Mouse (Mus musculus): ENCODE results near the gene Il12a. TPM values are rescaled to one million over a fixed set of nuclear protein-coding genes. Genes with fewer than 3 reads are reported as not detected.

The Il12a gene
- total and polyA plus RNA-seq, 2 experiments from 2014 or later, result 0.12 TPM; not detected in 1

GRCm38 (mm10) chr3:68686852-68687560 lies 3.4 kb upstream of the Il12a start:
- no peak for TF ChIP-seq EP300 (IDR thresholded peaks at IDR 0.05; ENCODE audit: low read depth)
- 66% methylated on average over 8 of the region's 8 CpGs for WGBS
- Histone ChIP-seq H3K4me2 (ENCODE audit: low read depth, low read length) (no peak overlapping the region), H3K27me3 (ENCODE audit: control insufficient read depth, insufficient read depth, low read length) (peaks cover 4% of the 10 kb centered on the region; the same call in 1 of the 2 replicates), H3K27ac (ENCODE audit: low read depth) (no peak overlapping the region), H3K4me3 (ENCODE audit: low read depth, low read length) (no peak overlapping the region), H3K9ac (replicated peaks; ENCODE audit: low read depth, low read length) (no peak overlapping the region), H3K4me1 (ENCODE audit: control insufficient read depth, insufficient read depth) (0 out of 2 replicates have a peak, but pooled peaks cover 4% of the 10 kb centered on the region), H3K9me3 (replicated peaks; ENCODE audit: control insufficient read depth, low read length) (no peaks in the 10 kb centered on the region), H3K36me3 (replicated peaks; ENCODE audit: control insufficient read depth, insufficient read depth, low read length) (no peaks in the 10 kb centered on the region)
- ATAC-seq (ENCODE audit: insufficient read depth, low read depth) (no peak), DNase-seq (ENCODE audit: low spot score) (no peak)

GRCm38 (mm10) chr3:68689346-68689745 lies 1.1 kb upstream of the Il12a start:
- no peaks in the 10 kb centered on the region for H3K36me3 ChIP-seq (replicated peaks; ENCODE audit: control insufficient read depth, insufficient read depth, low read length)
- ATAC-seq (ENCODE audit: insufficient read depth, low read depth), result no peak
- H3K27me3 ChIP-seq (ENCODE audit: control insufficient read depth, insufficient read depth, low read length), result peaks cover 4% of the 10 kb centered on the region; the same call in 1 of the 2 replicates
- no peak overlapping the region for H3K27ac ChIP-seq (ENCODE audit: low read depth)
- peaks cover 11% of the 10 kb centered on the region; the same call in 1 of the 2 replicates for H3K4me1 ChIP-seq (ENCODE audit: control insufficient read depth, insufficient read depth)
- DNase-seq (ENCODE audit: low spot score), result no peak
- H3K4me2 ChIP-seq (ENCODE audit: low read depth, low read length), result no peak overlapping the region
- H3K9ac ChIP-seq (replicated peaks; ENCODE audit: low read depth, low read length), result no peak overlapping the region
- no peak overlapping the region for H3K4me3 ChIP-seq (ENCODE audit: low read depth, low read length)
- TF ChIP-seq CTCF (IDR thresholded peaks at IDR 0.05; ENCODE audit: low read depth), result no peak
- no peaks in the 10 kb centered on the region for H3K9me3 ChIP-seq (replicated peaks; ENCODE audit: control insufficient read depth, low read length)
- 88% methylated on average over 7 of the region's 7 CpGs for WGBS

- no peaks in the 10 kb centered on the region for H3K9me3 ChIP-seq (replicated peaks; ENCODE audit: control insufficient read depth, low read length)
- peak overlapping the region; percentile 47 for H3K4me2 ChIP-seq (ENCODE audit: low read depth, low read length)
- no peak for TF ChIP-seq EP300 (IDR thresholded peaks at IDR 0.05; ENCODE audit: low read depth)
- TF ChIP-seq CTCF (IDR thresholded peaks at IDR 0.05; ENCODE audit: low read depth), result no peak
- no peaks in the 10 kb centered on the region for H3K36me3 ChIP-seq (replicated peaks; ENCODE audit: control insufficient read depth, insufficient read depth, low read length)
- peak overlapping the region; percentile 21 for H3K4me3 ChIP-seq (ENCODE audit: low read depth, low read length)
- DNase-seq (ENCODE audit: low spot score) (no peak), ATAC-seq (ENCODE audit: insufficient read depth, low read depth) (no peak)
- no peak overlapping the region for H3K27ac ChIP-seq (ENCODE audit: low read depth)
- H3K4me1 ChIP-seq (ENCODE audit: control insufficient read depth, insufficient read depth), result peaks cover 11% of the 10 kb centered on the region; the same call in 1 of the 2 replicates
- H3K9ac ChIP-seq (replicated peaks; ENCODE audit: low read depth, low read length), result no peak overlapping the region
- 47% methylated on average over 28 of the region's 28 CpGs for WGBS
- H3K27me3 ChIP-seq (ENCODE audit: control insufficient read depth, insufficient read depth, low read length), result peaks cover 4% of the 10 kb centered on the region; the same call in 1 of the 2 replicates
These were observed 795 bp downstream of the Il12a start for GRCm38 (mm10) chr3:68691100-68691778.

GRCm38 (mm10) chr3:68691938-68692599 lies 1.6 kb downstream of the Il12a start:
- Histone ChIP-seq H3K27me3 (ENCODE audit: control insufficient read depth, insufficient read depth, low read length) (peaks cover 4% of the 10 kb centered on the region; the same call in 1 of the 2 replicates), H3K27ac (ENCODE audit: low read depth) (no peak overlapping the region), H3K9ac (replicated peaks; ENCODE audit: low read depth, low read length) (no peak overlapping the region), H3K4me1 (ENCODE audit: control insufficient read depth, insufficient read depth) (peaks cover 11% of the 10 kb centered on the region; the same call in 1 of the 2 replicates), H3K4me2 (ENCODE audit: low read depth, low read length) (peak overlapping the region; percentile 47; the same call in 1 of the 2 replicates), H3K36me3 (replicated peaks; ENCODE audit: control insufficient read depth, insufficient read depth, low read length) (no peaks in the 10 kb centered on the region), H3K9me3 (replicated peaks; ENCODE audit: control insufficient read depth, low read length) (no peaks in the 10 kb centered on the region), H3K4me3 (ENCODE audit: low read depth, low read length) (no peak overlapping the region)
- no peak for TF ChIP-seq EP300 (IDR thresholded peaks at IDR 0.05; ENCODE audit: low read depth)
- TF ChIP-seq CTCF (IDR thresholded peaks at IDR 0.05; ENCODE audit: low read depth), result no peak
- DNase-seq (ENCODE audit: low spot score) (no peak), ATAC-seq (ENCODE audit: insufficient read depth, low read depth) (no peak)
- 57% methylated on average over 7 of the region's 7 CpGs for WGBS

- peaks cover 11% of the 10 kb centered on the region; the same call in 1 of the 2 replicates for H3K4me1 ChIP-seq (ENCODE audit: control insufficient read depth, insufficient read depth)
- H3K27ac ChIP-seq (ENCODE audit: low read depth), result no peak overlapping the region
- no peaks in the 10 kb centered on the region for H3K9me3 ChIP-seq (replicated peaks; ENCODE audit: control insufficient read depth, low read length)
- H3K36me3 ChIP-seq (replicated peaks; ENCODE audit: control insufficient read depth, insufficient read depth, low read length), result no peaks in the 10 kb centered on the region
- TF ChIP-seq CTCF (IDR thresholded peaks at IDR 0.05; ENCODE audit: low read depth), result no peak
- TF ChIP-seq EP300 (IDR thresholded peaks at IDR 0.05; ENCODE audit: low read depth), result no peak
- H3K9ac ChIP-seq (replicated peaks; ENCODE audit: low read depth, low read length), result no peak overlapping the region
- WGBS, result 76% methylated on average over 11 of the region's 11 CpGs
- no peak overlapping the region for H3K4me2 ChIP-seq (ENCODE audit: low read depth, low read length)
- peaks cover 4% of the 10 kb centered on the region; the same call in 1 of the 2 replicates for H3K27me3 ChIP-seq (ENCODE audit: control insufficient read depth, insufficient read depth, low read length)
- ATAC-seq (ENCODE audit: insufficient read depth, low read depth), result no peak
- no peak for DNase-seq (ENCODE audit: low spot score)
- H3K4me3 ChIP-seq (ENCODE audit: low read depth, low read length), result no peak overlapping the region
These were observed 2.3 kb downstream of the Il12a start for GRCm38 (mm10) chr3:68692600-68693225.
